Mouse (Mus musculus): Measurements from ENCODE around the gene C9orf72. TPM values are rescaled to one million over a fixed set of nuclear protein-coding genes. Genes with fewer than 3 reads are reported as not detected.
"Not testable (repeated sequence)": the region's sequence is repeated elsewhere in the genome, so short reads cannot be mapped to it uniquely, and the experiment has no call there.

C9orf72 gene
- 10 to 100 TPM in 2 of 3 experiments, 1 to 10 TPM in 1; 9.8 to 18.0 (median 13.7) TPM for polyA plus RNA-seq (2017; shearing (Covaris generic))

DNA sequence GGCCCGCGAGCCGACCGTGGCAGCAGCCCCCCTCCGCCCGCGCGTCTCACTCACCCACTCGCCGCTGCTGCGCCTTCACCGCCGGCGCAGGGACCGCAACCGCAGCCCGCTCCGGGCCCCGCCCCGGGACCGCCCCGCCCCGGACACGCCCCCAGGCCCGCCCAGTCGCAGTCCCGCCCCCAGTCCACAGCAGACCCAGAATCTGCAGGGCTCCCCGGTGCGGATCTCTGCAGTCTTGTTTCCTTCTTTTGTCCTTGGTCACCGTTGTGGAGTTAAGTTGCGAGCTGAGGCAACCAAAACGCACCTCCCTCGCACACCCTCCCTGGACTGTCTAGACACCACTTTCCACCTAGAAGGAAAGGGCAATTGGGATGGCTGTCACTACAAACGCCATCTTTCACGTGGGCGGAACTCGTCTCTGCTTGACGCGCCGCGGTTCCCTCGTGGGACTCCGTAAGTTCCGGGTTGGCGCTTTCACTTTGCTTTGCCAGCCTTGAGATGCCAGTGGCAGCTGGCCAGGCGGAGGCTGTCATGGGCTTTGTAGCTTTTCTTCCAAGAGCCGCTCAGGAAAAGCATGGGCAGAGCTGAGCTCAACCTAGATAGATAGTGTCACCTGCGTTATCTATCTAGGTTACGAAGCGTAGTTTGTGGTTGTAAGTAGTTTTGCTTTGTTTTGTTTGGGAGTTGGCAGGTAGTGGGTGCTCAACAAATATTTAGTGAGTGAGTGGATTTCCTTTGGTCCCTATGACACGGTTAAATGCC is at the start of gene C9orf72:
Gene C9orf72 (minus strand): TSS at position 442 of the 762 bp plus-strand sequence.
- peak; percentile 84 for ATAC-seq

DNA sequence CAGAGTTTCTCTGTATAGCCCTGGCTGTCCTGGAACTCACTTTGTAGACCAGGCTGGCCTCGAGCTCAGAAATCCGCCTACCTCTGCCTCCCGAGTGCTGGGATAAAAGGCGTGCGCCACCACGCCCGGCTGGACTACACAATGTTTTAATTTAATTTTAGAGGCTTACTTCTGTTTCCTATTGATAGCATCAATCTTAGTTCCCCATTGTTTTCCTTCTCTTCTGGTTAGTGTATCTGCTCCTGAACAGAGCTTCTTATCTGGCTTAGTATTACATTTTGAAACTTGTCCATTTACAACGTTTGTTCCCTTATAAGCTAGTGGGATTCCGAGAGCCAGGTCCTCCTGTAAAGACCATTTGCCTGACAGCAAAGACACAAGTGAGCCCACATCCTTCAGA is 33.0 kb upstream of the C9orf72 start:
- ATAC-seq: no peak

DNA sequence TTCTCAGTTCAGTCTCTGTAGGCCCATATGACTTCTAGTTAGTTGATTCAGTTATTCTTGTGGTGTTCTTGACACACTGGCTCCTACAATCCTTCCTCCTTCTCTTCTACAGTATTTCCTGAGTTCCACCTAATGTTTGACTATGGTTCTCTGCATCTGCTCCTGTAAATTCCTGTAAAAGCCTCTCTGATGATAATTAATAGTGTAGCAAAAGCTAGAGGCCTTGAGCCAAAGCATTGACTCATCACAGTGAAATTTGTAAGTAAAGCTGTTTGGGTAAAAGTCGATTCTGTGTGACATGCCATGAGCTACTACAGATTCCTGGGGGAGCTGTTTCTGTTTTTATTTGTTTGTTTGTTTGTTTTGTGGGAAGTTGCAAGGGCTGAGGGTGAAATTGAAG is 18.0 kb upstream of the C9orf72 start:
- no peak for ATAC-seq

DNA sequence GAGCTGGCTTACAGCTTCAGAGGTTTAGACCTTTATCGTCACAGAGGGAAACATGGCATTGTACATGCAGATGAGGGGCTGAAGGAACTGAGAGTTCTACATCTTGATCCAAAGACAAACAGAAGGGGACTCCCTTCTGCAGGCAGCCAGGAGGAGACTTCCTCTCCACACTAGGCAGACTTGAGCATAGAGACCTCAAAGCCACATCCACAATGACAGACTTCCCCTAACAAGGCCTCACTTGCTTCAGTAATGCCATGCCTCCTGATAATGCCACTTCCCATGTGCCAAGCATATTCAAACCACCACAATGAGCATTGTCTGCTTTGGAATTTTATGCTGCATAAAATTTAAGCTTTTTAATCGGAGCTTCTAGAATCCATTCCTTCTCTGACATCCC is 15.8 kb upstream of the C9orf72 start:
- no peak for ATAC-seq

DNA sequence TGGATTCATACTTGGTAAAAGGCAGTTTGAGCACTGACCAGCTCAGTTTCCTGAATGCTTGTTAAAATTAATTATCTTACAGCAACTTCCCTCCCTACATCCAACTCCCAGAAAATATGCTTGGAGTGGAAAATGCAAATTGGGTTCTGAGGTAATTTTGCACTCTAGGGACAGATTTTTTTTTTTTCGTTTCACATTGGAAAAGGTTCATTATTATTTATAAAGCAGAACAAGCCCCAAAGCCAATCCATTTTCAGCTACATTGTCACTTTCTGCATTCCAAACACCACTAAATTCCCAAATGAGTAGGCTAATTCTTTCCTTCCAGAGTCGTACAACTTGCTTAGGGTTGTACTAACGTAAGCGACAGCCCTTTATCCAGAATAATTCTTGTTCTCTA is 12.7 kb upstream of the C9orf72 start:
- ATAC-seq: no peak

DNA sequence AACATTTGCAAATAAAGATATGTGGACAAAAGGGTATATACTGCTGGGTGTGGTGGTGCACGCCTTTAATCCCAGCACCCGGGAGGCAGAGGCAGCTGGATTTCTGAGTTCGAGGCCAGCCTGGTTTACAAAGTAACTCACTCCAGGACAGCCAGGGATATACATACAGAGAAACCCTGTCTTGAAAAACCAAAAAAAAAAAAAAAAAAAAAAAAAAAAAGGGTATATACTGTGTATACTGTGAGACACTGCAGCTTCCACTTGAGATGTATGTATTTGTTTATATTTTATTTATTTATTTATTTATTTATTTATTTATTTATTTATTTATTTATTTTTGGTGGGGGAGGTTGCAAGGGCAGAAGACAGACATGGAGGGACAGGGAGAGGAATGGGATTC is 12.3 kb upstream of the C9orf72 start:
- not testable (repeated sequence) for ATAC-seq

DNA sequence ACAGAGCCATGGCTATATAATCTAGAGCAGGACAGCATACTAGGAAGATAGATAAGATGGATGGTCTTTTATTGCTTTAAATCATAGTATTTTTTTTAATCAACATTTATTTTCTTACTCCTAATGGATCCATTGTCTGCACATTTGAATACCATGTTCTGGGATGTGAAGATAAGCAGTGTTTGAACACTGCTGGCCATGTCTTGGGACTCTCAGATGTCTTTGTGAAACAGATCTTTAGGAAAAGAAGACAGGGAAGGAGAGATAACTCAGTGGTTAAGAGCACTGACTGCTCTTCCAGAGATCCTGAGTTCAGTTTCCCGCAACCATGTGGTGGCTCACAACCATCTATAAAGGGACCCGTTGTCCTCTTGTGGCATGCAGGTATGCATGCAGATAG is 10.3 kb upstream of the C9orf72 start:
- ATAC-seq: no peak

DNA sequence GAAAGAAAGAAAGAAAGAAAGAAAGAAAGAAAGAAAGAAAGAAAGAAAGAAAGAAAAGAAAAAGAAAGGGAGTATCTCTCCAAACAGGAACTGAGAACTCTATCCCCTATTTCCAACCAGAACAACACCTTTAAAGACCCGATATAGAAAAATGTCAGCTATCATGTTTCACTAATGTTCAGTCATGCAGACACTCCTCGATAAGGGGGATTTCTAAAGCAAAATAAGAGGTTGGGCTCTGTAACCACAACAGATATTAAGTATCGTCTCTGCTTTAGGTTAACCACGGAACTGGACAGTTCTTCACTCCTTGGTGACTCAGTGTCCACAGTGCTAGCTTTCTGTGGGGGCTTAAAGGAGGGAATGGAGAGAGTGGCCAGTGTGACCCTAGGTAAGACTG is 2.3 kb upstream of the C9orf72 start:
- ATAC-seq: no peak

DNA sequence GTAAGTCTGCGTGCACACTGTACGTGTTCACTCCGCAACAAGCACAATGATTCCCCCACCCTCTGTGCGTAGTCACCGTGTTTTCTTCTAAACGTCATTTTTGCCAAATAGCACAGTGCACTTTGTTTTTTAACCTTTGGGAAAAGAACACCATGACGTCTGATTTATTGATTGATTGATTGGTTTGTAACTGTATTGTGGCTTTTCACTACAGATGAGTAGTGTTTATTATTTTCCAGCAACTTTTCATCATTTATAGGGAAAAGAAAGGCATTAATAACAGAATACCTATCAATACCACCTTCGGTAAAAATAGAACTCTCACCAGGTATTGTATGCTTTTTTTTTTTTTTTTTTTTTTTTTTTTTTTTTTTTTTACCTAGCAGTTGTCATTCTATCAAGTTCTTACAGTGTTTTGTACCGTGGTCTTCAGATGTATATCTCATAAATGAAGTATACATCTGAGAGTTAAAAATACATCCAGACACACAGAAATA is 569 bp upstream of the C9orf72 start:
- ATAC-seq: peak; percentile 44

DNA sequence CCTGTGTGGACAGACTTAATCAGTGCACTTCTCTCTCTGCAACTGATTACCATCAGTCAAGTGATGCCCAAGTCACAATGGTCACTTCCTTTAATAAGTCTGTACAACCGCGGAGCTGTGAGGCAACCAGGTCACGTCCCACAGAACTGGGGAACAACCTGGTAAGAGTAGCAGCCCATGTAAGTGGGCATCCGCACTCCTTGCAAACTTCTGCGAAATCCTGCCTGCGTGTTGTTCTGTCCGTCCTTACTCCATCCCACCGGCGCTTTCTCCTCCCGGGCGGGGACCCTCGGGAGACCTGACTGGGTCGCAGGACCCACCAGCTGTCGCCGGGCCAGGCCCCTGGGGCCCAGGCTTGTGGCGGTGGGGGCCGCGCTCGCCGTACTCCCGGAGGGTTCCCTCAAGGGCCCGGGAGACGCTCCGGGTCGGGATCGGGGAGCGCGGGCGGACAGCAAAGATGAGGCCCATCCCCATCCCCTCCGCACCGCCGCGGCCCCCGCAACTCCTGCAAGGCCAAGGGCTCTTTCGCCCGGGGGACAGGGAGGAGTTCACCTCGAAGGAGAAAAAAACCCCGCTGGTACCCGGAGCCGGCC is 738 bp downstream of the C9orf72 start:
- ATAC-seq: peak; percentile 29

DNA sequence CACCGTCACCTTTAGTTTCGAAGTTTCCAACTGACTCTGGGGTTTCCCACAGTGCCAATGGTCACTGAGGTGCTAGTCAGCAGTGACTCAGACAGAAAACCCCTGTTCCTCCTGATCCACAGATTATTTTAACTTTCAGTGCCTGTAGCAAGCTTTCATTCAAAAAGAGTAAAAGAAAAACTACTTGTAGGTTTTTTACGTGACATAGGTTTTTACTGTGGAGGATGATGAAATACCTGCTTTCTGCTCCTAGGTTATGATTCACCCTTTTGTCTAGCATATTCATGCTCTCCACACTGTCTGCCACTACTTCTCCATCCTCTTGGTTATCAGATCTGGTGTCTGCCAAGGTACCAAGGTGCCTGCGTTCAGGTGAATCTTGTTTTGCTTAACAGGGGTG is 1.9 kb downstream of the C9orf72 start:
- ATAC-seq: no peak

DNA sequence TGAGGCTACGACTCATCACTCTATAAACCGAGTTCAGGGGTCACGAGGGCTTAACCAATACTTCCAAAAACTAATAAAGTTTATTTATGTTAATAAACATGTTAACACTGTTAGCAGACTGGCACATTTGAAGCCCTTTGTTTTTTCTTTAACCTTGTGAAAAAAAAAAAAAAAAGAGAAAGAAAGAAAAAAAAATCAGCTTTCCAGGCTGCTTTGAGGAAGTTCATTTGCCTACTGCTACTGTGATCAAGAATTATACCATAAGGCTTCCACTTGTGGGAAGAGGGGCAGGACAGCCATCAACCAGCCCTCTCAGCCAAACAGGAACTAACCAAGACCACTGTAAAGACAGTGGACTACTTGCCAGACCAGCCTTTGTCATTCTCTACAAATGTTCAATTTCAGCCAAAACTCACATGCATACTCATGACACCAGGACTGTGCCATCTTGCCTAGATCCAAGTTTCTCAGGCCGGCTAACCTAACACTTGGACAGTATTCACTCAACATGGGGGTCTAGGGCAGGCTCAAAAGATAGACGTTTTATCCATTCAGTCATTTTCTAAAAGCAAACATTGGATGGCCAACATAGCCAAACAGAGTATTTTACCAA is 2.5 kb downstream of the C9orf72 start:
- no peak for ATAC-seq

DNA sequence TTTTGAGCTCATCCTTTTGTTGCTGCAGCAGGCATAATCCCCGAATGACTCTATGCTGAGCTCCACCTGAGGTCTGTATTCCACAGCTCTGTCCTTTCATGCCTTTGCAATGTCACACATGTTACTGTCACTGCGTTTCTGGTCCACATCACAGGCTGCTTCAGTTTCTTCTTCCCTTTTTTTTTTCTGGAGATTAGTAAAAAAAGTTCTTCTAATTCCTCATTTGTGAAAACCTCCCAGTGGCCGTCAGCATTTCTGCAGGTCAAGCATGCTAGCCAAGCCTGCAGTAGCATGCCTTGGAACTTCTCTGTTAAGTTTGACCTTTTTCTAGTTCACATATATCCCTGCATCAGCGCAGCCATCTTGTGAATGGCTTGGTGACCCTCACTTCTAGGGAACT is 4.1 kb downstream of the C9orf72 start:
- ATAC-seq: no peak

DNA sequence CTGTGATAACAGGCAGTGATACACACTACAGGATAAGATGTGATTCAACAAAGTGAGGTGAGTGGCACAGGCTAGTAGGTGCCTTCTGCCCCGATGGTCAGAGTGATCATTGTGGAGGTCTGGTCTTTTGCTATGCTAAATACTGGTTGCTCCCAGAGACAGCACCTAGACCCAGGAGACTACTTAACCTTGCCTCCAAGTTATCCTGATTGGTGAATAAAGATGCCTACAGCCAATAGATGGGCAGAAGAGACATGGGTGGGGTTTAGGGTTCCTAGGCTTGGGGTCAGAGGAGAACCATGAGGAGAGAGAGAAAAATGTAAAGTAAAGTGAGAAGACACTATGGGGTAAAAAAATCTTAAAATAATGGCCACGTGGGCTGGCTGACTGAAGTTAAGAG is 4.8 kb downstream of the C9orf72 start:
- no peak for ATAC-seq

DNA sequence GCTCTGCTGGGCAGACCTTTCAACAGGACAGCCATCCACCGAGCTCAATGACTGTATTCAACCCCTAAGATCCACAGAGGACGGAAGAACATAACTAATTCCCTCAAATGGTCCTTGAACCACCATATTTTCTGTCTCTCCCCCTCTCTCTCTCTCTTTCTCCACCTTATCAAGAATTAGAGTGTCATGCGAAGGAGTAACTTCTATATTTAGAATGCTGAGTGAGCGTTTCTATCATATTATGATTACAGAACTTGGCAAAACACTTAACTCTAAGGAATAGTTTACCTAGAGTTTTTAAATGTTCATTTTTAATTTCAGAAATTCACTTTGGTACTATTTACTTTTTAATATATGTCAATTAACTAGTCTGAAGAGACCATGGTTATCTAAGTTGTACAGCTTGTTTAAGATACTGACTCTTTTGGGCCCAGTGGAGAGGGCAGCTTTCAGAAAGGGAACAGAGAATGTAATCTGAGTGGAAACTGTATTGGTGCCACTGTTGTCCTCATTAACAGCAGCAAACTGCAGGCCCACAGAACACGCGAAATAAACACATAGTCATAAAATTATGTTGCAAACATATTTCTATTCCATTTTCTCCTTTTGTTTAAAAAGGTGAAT is 5.8 kb downstream of the C9orf72 start:
- no peak for ATAC-seq

DNA sequence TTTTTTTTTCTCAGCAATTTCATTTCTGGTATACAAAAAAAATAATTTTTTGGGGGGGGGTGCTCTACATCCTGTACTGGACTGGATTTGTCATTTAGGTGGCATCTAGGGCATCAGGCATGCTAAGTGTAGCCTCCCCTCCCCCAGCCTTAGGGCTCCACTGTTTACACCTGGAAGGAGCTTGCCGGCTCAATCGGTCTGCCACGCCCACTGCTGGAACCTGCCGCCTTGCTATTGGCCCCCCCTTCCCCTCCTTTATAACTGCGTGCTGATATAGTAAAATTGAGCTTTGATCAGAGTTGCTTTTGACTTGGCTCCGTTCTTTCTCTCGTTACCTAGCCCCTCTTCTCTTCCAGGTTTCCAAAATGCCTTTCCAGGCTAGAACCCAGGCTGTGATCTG is 21.3 kb downstream of the C9orf72 start:
- ATAC-seq: no peak

DNA sequence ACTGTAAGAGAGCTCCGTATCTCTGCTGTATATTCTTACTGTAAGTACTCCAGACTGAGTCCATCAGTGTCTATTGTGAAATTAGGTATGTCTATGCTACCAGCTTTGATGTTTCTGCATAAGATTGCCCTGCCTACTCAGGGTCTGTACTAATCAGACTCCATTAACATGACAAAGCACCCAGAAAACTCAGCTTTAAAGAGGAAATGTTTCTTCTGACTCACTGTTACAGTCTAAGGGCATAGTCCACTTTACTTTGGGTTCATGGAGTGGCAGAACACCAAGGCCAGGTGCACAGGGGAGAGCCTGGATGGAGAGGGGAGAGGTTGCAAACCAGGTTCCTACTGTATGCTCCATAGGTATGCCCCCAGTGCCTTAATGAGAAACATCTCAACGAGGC is 22.3 kb downstream of the C9orf72 start:
- no peak for ATAC-seq

DNA sequence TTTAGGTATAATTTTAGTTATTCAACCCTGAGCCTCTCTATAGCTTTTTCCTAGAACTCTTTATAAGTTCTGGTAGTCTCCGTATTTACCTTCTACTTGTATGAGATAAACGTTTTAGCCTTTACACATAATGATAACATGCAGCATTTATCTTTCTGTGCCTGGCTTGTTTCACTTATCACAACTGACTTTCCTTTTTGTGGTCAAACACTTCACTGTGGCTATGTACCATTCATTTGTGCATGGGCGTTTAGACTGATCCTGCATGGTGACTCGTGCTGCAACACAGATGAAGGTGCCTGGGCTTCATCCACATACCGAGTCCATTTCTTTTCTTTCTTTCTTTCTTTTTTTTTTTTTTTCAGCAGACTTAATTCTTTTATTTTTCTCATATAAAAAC is 24.3 kb downstream of the C9orf72 start:
- no peak for ATAC-seq

DNA sequence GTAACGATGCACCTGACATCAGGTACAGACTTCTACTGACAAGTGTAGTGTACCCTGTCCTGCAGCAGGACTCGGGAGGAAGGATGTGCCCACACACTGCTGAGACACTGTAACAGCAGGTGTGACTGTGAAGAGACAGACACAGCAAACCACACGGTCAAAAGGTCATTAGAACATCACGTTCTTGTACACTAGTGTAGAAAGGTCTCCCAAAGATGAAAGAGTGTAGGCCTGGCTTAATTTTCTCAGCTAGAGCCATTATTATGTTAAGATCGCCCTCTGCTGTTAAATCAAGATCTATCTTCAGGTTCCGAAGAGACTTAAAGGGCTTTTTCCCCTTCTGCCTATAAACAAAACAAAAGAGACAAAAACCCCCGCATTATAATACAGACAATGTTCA is 33.2 kb downstream of the C9orf72 start:
- ATAC-seq: no peak

DNA sequence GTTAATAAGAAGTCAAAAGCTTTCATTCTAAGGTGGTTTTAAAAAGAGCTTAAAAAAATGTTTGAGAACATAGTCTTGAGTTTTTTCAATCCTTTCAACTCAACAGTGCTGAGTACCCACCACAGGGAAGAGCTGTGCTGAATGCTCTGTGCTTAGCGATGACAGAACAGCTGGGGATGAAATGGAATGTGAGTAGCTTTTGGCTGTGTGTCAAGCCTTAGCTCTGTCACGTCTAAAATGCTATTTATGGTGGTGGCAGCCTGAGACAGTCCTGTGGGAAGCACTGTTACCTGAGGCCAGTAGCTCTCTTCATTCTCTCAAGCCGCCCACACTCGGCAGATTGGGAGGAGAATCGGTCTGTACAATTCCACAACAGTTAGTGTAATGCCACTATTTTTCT is 36.2 kb downstream of the C9orf72 start:
- ATAC-seq: no peak

DNA sequence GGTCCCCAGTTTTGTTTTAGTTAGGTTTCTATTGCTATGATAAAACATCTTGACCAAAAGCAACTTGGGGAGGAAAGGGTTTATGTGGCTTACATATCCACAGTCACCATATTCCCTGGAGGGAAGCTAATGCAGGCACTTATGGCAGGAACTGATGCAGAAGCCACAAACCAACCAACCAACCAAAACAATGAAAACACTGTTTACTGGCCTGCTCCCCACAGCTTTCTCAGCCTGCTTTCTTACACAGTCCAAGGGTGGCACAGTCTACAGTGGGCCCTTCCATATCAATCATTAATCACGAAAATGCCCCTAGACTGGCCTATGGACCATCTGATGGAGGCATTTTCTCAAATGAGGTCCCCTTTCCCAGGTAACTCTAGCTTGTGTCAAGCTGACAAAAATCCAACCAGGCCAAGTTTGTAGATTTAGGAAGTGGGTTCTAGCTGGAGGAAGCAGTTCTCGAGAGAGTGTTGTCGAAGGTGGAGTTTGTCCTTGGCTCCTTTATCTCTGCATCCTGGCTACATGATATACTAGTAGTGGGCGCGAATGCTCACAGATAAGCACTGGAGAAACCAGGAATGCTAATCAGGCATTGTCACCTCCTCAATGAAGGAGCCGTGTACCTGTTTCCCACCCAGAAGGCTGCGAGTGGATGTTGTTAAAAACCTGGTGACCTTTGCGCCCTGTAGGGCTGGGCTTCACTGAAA is 38.2 kb downstream of the C9orf72 start:
- no peak for ATAC-seq

DNA sequence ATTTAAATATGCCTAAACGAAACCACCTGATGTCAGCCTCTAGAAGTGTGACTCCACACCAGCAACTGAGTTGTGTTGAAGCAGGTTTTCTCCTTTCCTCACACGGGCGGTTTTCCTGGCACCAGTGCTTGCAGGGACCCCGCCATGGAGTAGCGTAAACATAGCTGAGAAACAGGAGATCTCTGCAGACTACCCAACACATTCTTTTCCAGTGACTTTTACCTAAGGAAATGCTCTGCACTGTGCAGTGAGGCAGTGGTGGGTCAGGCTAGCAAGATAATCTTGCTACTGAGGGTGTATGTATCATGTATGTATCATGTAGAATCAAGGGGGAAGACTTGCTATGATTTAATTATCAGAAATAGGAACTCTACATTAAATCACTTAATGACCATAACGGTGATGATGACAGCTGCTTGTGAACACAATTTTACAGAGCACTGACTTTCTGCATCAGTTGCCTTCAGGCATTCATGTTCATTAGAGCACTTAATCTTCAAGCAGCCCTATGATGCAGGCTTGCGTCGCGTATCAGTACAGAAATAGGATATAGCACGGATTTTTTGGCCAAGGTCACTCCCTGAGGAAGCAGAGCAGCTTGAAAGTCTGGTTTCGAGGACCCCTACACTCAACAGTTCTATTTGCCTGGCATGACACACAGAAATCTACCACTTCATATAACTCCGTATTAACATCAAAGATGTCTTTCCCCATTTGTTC is 47.9 kb downstream of the C9orf72 start:
- ATAC-seq: no peak

All from inflammation-experienced regulatory T-cells, adult 6 months (primary cell).